9 mouse cellular contexts compared by ENCODE assay signal in genomic region chr4:120163242-120163641, GRCm38 (mm10). TPM values are rescaled to one million over a fixed set of nuclear protein-coding genes. Genes with fewer than 3 reads are reported as not detected.
DNase-seq lines count a peak whose midpoint lies in the region; ATAC-seq lines count a peak whose summit lies in the region.
"Had no signal": no experiment of that assay in that cellular context is flagged by ENCODE, and none has a peak within 500 bp of the region (broad histone marks: within the 10 kb centered on the region; RNA-seq: fewer than 3 reads in every experiment).

No protein-coding gene starts in this region.

- no peaks in the 10 kb centered on the region for H3K36me3 ChIP-seq in heart, embryonic 14.5 days (ENCODE audit: control insufficient read depth, insufficient read depth, low read length)
- no peaks in the 10 kb centered on the region for H3K36me3 ChIP-seq in heart, embryonic 11.5 days (ENCODE audit: control insufficient read depth, insufficient read depth, low read length)

- no peak overlapping the region for H3K27ac ChIP-seq in heart, embryonic 14.5 days (replicated peaks in 1 of 2; ENCODE audit: control insufficient read depth in 1 of 2, insufficient read depth in 1 of 2, low read depth in 2 of 2, low read length in 2 of 2)
- H3K27ac ChIP-seq in heart, embryonic 11.5 days (ENCODE audit: low read depth, low read length), result no peak overlapping the region

- peaks cover 26 to 37% of the 10 kb centered on the region in 2 experiments for H3K4me1 ChIP-seq in heart, embryonic 14.5 days (ENCODE audit: control insufficient read depth in 2 of 2, insufficient read depth in 2 of 2, low read length in 2 of 2)
- peaks cover 16% of the 10 kb centered on the region for H3K4me1 ChIP-seq in heart, embryonic 11.5 days (ENCODE audit: control insufficient read depth, insufficient read depth, low read length)
- H3K4me1 ChIP-seq: megakaryocyte, embryonic 14.5 days had no signal

- peak; percentile 34 for DNase-seq in 3134 (ENCODE audit: extremely low read depth, insufficient read length, low spot score)
- DNase-seq in cerebellum, adult 9-10 months, result peak; percentile 90
- peak; percentile 22 to 27 for DNase-seq in kidney, postnatal 4 days
- peak; percentile 77 for DNase-seq in right cerebral cortex, adult 18-20 months
- DNase-seq in spleen, postnatal 14 days (ENCODE audit: low spot score in 2 of 2), result no peak
- DNase-seq in gastrocnemius, postnatal 25 days, result no peak

- H3K4me3 ChIP-seq in heart, embryonic 14.5 days (ENCODE audit: control insufficient read depth in 1 of 2, insufficient read depth in 1 of 2, low read depth in 1 of 2, low read length in 2 of 2), result no peak overlapping the region
- no peak overlapping the region for H3K4me3 ChIP-seq in heart, embryonic 11.5 days (ENCODE audit: low read depth, low read length)
- H3K4me3 ChIP-seq: megakaryocyte, embryonic 14.5 days had no signal

- peak overlapping the region; percentile 30; the same call in 1 of the 2 replicates for H3K9ac ChIP-seq in heart, embryonic 14.5 days (ENCODE audit: low read length)
- H3K9ac ChIP-seq in heart, embryonic 11.5 days (ENCODE audit: low read depth, low read length), result no peak overlapping the region

- no peak overlapping the region for H3K4me2 ChIP-seq in heart, embryonic 14.5 days (ENCODE audit: low read length)
- no peak overlapping the region for H3K4me2 ChIP-seq in heart, embryonic 11.5 days

- H3K9me3 ChIP-seq in heart, embryonic 14.5 days (ENCODE audit: control insufficient read depth, low read length), result no peaks in the 10 kb centered on the region
- H3K9me3 ChIP-seq in heart, embryonic 11.5 days (replicated peaks; ENCODE audit: control insufficient read depth, low read length), result no peaks in the 10 kb centered on the region
- H3K9me3 ChIP-seq: megakaryocyte, embryonic 14.5 days had no signal

- 17% methylated on average over 11 of the region's 11 CpGs for WGBS in heart, embryonic 14.5 days
- 50% methylated on average over 11 of the region's 11 CpGs for WGBS in heart, embryonic 11.5 days (ENCODE audit: insufficient replicate concordance)

- peak; percentile 22; the same call in 1 of the 2 replicates for ATAC-seq in heart, embryonic 14.5 days (ENCODE audit: insufficient number of reproducible peaks, insufficient read depth, low FRiP score, low read depth)
- no peak for ATAC-seq in heart, embryonic 11.5 days (replicated peaks; ENCODE audit: insufficient number of reproducible peaks, low FRiP score, low TSS enrichment)

- H3K27me3 ChIP-seq in heart, embryonic 14.5 days (ENCODE audit: control insufficient read depth, insufficient read depth, low read length), result peaks cover 8% of the 10 kb centered on the region
- H3K27me3 ChIP-seq in heart, embryonic 11.5 days (ENCODE audit: control insufficient read depth, insufficient read depth, low read length), result peaks cover 16% of the 10 kb centered on the region; the same call in 1 of the 2 replicates

RNA-seq across cellular contexts. Expression of gene Edn2, which starts 2.2 kb away (rescaled TPM):
- polyA plus RNA-seq in heart, embryonic 14.5 days (2014; fragmentation: Nextera tagmentation; extraction: Ambion mirVana), result 0.44 and 1.0 TPM in 2 replicates
- 0.30 and 0.87 TPM in 2 replicates for polyA plus RNA-seq in heart, embryonic 11.5 days (2014; fragmentation: Nextera tagmentation; extraction: Ambion mirVana)
- not detected for total RNA-seq in gastrocnemius, postnatal 25 days (2021)

Comparison
In these comparisons a context has a peak if more than half of its experiments do, and no peak if none do; other contexts are left out.
1. DNase-seq: peak in 3134 (single experiment), cerebellum, adult 9-10 months (single experiment), kidney, postnatal 4 days (2 of 2) and right cerebral cortex, adult 18-20 months (single experiment); none in spleen, postnatal 14 days (0 of 2) and gastrocnemius, postnatal 25 days (single experiment).